Mouse (Mus musculus): ENCODE data around the gene Clstn1.

DNA sequence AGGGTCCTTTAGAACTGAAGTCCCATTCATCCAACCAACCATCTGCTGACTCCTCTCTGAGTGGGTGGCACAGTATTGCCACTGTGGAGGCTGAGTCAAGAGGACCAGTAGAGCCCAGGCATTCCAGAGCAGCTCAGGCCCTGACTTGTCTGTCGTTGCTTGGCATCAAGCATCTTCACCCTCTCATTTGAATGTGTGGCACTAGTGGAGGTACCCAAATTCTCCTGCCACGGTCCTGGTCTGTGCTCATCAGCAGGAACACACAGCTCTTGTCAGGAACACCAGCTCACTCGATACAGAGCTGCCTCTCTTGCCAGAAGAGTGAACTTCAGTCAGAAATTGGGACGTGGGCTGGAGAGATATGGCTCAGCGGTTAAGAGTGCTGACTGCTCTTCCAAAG, 37.4 kb downstream of the Clstn1 start:
- no peak for TF ChIP-seq POLR2A (IDR thresholded peaks at IDR 0.05; ENCODE audit: insufficient read length, low read depth)
- TF ChIP-seq REST (IDR thresholded peaks at IDR 0.05; ENCODE audit: insufficient read depth, insufficient read length), result no peak
- no peak for TF ChIP-seq SRF (IDR thresholded peaks at IDR 0.05; ENCODE audit: control insufficient read depth, insufficient read length, low read depth)
- no peak for TF ChIP-seq MYOD1 (IDR thresholded peaks at IDR 0.05; ENCODE audit: control insufficient read depth in 1 of 3, insufficient read length in 2 of 3, low read depth in 2 of 3)
- TF ChIP-seq CEBPB (IDR thresholded peaks at IDR 0.05; ENCODE audit: insufficient read depth, poor library complexity, severe bottlenecking), result no peak
- TF ChIP-seq E2F4 (IDR thresholded peaks at IDR 0.05; ENCODE audit: insufficient read depth), result no peak
- no peak for TF ChIP-seq USF1 (IDR thresholded peaks at IDR 0.05; ENCODE audit: low read depth)

Measured in myocyte (in vitro differentiated cells).